Mouse (Mus musculus): ENCODE measurements around the gene Txndc11. TPM values are rescaled to one million over a fixed set of nuclear protein-coding genes. Genes with fewer than 3 reads are reported as not detected.

Txndc11 gene
- total RNA-seq, 1 experiment from 2014 or later: 42.1 TPM

Small RNA genes within 50 kb of the gene (microRNA-seq; reads per million reads assigned to microRNA genes)
- 13.6 to 14.1 reads per million in 2 experiments for gene Gm23935

Other genes with a start within 250 kb of the Txndc11 start
- gene Snn, start 73.7 kb downstream of the Txndc11 start, total RNA-seq (2021): 16.3 and 24.0 TPM in 2 replicates
- 38.6 and 47.5 TPM in 2 replicates for gene Litaf, start 68.5 kb downstream of the Txndc11 start, total RNA-seq (2021)
- gene Zc3h7a, start 41.7 kb upstream of the Txndc11 start, total RNA-seq (2021): 63.3 and 78.2 TPM in 2 replicates
- gene Rsl1d1, start 68.7 kb upstream of the Txndc11 start, total RNA-seq (2021): 78.6 and 81.6 TPM in 2 replicates
- 122 and 133 TPM in 2 replicates for gene Gspt1, start 119.7 kb upstream of the Txndc11 start, total RNA-seq (2021)
- gene Tnfrsf17, start 179.2 kb upstream of the Txndc11 start, total RNA-seq (2021): not detected in 2 replicates
- 17.2 and 21.9 TPM in 2 replicates for gene Snx29, start 188.3 kb upstream of the Txndc11 start, total RNA-seq (2021)